Mouse (Mus musculus) adrenal gland, postnatal 0 days (tissue): ENCODE measurements around the gene Thap7. TPM values are rescaled to one million over a fixed set of nuclear protein-coding genes. Genes with fewer than 3 reads are reported as not detected.

ENCODE experiments used
- polyA plus RNA-seq: library from polyadenylated mRNA; unstranded; fragments of >200 nt; fragmentation: Nextera tagmentation; extraction: Ambion mirVana; gene quantifications from 2 replicates; pipeline ENCODE4 v1.2.1, GENCODE M21; 2015

Gene Thap7
- 54.2 and 57.5 TPM in 2 replicates for polyA plus RNA-seq

DNA sequence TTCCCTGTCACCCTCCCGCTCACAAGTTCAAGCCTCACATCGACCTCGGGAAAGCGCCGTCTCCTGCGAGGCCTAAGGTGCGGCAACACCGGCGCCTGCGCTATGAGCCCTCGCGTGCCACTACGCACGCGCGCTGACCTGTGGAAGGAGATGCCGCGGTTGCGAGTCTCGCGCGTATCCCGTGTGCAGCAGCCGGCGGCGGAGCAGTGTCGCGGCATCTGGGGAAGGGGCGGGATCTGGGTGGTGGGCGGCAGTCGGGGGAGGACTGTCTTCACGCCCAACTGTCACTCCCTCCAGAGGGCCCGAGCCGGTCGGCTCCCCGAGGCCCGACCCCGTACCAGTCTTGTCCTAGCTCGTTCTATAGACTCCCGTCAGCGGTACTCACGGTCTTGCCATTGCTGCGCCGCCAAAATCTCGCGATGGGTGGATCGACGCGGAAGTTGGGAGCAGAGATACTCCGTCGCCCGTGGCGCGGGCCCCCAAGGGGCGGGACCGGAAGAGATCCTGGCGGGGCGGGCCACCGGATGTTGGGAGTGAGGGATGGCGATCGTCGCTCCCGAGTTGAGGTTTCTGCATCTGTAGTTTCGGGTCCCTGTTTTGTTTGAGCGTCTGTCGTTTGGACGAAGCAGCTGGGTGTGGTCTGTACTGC is at the start of gene Thap7:
Thap7 (minus strand) TSS at position 497 of the 649 bp plus-strand sequence.

DNA sequence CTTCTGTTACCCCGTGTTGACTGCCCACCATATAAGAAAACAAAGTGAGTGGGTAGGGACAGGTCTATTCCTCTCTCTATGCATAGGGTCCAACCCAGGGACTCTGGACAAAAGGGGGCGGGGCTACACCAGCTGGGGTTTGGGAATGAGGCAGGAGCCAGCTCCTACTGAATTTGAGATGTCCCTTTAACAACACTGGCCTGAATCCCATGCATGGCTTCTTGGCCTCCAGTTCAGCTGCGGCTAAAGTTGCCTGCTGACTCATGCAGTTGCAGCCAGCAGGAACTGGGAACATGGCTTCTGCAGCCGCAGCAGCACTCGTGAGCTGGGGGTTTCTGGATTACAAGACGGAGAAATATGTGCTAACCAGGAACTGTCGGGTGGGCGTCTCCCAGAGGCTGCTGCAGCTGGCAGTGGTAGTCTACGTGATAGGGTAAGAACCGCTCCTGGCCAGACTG is 30.8 kb upstream of the Thap7 start, which contains the start of gene P2rx6:
P2rx6 (plus strand) TSS at position 135 of the 458 bp plus-strand sequence.

DNA sequence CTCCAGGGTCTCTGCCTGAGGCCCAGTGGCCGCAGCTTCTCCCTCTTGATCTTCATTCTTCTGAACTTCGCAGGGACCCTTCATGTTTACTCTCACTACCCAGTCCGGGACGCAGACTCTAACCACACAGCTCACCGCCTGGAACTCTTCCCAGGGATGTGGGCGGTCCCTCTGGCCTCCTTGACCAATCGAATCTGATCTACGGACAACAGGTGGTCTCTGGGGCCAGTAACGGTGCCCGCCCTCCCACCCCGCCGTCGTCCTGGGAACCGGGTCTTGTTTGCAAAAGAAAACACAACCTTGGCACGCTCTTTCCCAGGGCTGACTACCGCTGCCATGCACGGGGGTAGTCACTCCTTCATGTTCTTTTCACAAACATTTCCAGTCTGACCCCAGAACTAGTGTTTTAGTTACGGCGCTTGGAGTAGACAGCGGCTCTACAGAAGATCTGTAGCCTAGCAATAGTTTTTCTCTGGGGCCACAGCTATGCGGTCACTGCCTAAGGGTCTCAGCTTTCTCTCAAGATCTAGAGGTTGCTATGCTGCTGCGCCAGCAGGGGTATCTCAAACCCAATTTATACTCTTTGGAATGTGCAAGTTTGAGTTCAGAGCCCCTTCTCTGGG is 30.3 kb upstream of the Thap7 start, which contains the start of gene Lrrc74b:
Lrrc74b (minus strand) TSS at position 120 of the 623 bp plus-strand sequence.

DNA sequence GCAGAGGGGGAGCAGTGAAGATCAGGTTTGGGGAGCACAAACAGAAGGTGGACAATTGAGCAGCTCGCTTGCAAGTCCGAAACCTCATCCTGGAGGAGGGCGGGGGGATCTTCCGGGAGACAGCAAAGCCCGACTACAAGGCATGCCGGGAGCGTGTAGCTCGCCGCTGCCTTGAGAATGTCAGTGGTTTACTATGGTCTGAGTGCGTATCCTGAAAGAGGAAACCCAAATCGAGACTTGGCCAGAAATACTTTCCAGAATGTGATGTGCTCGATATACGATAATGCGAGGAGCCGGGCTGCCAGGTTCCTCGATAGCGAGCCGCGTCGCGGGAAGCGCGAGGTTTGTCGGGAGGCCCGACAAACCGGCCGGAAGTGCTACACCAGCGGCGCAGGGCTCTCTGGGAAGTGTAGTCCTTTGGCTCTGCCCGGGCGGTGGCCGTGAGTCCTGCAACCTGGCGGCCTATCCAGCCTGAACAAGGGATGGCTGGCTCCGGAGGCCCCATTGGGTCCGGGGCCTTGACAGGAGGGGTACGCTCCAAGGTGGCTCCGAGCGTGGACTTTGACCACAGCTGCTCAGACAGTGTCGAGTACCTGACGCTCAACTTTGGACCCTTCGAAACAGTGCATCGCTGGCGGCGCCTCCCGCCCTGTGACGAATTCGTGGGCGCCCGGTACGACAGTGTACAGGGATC is 22.2 kb downstream of the Thap7 start, which contains the start of gene Lztr1:
Lztr1 (plus strand) TSS at position 143 of the 694 bp plus-strand sequence.

DNA sequence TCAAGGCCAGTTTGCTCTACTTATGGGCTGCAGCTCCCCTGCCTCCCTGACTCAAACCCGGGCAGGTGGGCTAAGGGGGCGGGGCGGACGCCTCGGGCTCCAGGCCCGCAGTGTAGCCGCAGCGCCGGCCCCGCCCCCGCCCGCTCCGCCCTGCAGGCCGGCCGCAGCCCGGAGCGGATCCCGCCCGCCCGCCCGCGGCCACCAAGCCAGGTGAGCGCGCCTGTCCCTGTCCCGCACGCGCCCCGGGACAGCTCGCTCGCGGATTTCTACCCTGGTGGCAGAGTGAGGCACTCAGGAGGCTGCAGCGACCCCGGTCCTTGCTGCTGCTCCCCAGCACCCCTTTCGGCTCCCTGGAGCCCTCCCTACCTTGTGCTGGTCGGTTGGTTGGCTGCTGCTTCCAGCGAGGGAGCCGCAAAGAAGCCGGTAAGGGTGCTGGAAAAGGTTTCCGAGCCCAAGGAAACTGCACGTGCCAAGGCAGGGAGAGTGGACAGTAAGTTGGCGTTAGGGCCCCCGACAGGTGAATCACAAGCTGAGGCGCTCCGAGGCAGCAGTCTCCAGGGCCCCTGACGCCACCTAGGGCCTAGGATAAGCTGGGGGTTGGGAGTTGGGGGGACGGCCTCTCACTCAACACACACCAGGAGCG is 41.3 kb downstream of the Thap7 start, which contains the start of gene Aifm3:
Aifm3 (plus strand) TSS at position 143 of the 643 bp plus-strand sequence.

Other genes with a start within 250 kb of the Thap7 start
- gene Serpind1, start 199.8 kb downstream of the Thap7 start, polyA plus RNA-seq, result 6.1 and 6.9 TPM in 2 replicates
- 10.1 and 11.3 TPM in 2 replicates for gene Snap29, start 125.2 kb downstream of the Thap7 start, polyA plus RNA-seq
- gene Pi4ka, start 124.8 kb downstream of the Thap7 start, polyA plus RNA-seq, result 18.3 and 19.6 TPM in 2 replicates
- gene Crkl, start 79.1 kb downstream of the Thap7 start, polyA plus RNA-seq, result 33.2 and 39.0 TPM in 2 replicates
- gene Aifm3, start 41.5 kb downstream of the Thap7 start, polyA plus RNA-seq, result 2.3 and 6.2 TPM in 2 replicates
- gene Lztr1, start 22.4 kb downstream of the Thap7 start, polyA plus RNA-seq, result 42.0 and 49.2 TPM in 2 replicates
- gene Lrrc74b, start 30.1 kb upstream of the Thap7 start, polyA plus RNA-seq, result 0.30 and 0.52 TPM in 2 replicates
- 0.81 and 0.96 TPM in 2 replicates for gene P2rx6, start 30.7 kb upstream of the Thap7 start, polyA plus RNA-seq
- gene Slc7a4, start 52.1 kb upstream of the Thap7 start, polyA plus RNA-seq, result 10.7 and 23.6 TPM in 2 replicates
- gene Smpd4, start 88.2 kb upstream of the Thap7 start, polyA plus RNA-seq, result 10.5 and 12.4 TPM in 2 replicates
- 11.4 and 16.4 TPM in 2 replicates for gene Ccdc74a, start 115.3 kb upstream of the Thap7 start, polyA plus RNA-seq
- gene Med15, start 201.8 kb upstream of the Thap7 start, polyA plus RNA-seq, result 21.9 and 32.5 TPM in 2 replicates
- gene Klhl22, start 228.5 kb upstream of the Thap7 start, polyA plus RNA-seq, result 31.6 and 40.0 TPM in 2 replicates